Mouse (Mus musculus): Measurements from ENCODE around the gene Zfp688. TPM values are rescaled to one million over a fixed set of nuclear protein-coding genes. Genes with fewer than 3 reads are reported as not detected.
"Not testable (repeated sequence)": the region's sequence is repeated elsewhere in the genome, so short reads cannot be mapped to it uniquely, and the experiment has no call there.

The Zfp688 gene
- polyA plus RNA-seq, 1 experiment from 2014 or later = 24.1 TPM

- H3K27ac ChIP-seq (ENCODE audit: low read depth) = no peak overlapping the region
- no peak overlapping the region for H3K4me3 ChIP-seq (ENCODE audit: low read depth, low read length)
- no peaks in the 10 kb centered on the region for H3K27me3 ChIP-seq (replicated peaks; ENCODE audit: control insufficient read depth, insufficient read depth, low read length)
- no peak overlapping the region for H3K4me2 ChIP-seq (ENCODE audit: low read length)
- WGBS = 66% methylated on average over 3 of the region's 3 CpGs
- DNase-seq (ENCODE audit: low spot score) = no peak
- no peaks in the 10 kb centered on the region for H3K4me1 ChIP-seq (replicated peaks; ENCODE audit: control insufficient read depth, insufficient read depth, low read length)
- peaks cover 4% of the 10 kb centered on the region; the same call in 1 of the 2 replicates for H3K9me3 ChIP-seq (ENCODE audit: control insufficient read depth, low read length)
- no peaks in the 10 kb centered on the region for H3K36me3 ChIP-seq (ENCODE audit: control insufficient read depth, insufficient read depth, low read length)
- no peak for ATAC-seq (replicated peaks; ENCODE audit: low FRiP score, low TSS enrichment, low read depth)
- H3K9ac ChIP-seq (ENCODE audit: low read length) = no peak overlapping the region
Observed at GRCm38 (mm10) chr7:127400355-127400754, 21.5 kb downstream of the Zfp688 start.

GRCm38 (mm10) chr7:127393944-127394333 is 27.9 kb downstream of the Zfp688 start:
- WGBS = 9% methylated on average over 7 of the region's 7 CpGs
- Histone ChIP-seq H3K4me1 (replicated peaks; ENCODE audit: control insufficient read depth, insufficient read depth, low read length) (peaks cover 12% of the 10 kb centered on the region), H3K27ac (ENCODE audit: low read depth) (peak overlapping the region; percentile 69), H3K27me3 (replicated peaks; ENCODE audit: control insufficient read depth, insufficient read depth, low read length) (no peaks in the 10 kb centered on the region), H3K36me3 (ENCODE audit: control insufficient read depth, insufficient read depth, low read length) (peaks cover 12% of the 10 kb centered on the region), H3K4me2 (ENCODE audit: low read length) (peak overlapping the region; percentile 61), H3K9me3 (ENCODE audit: control insufficient read depth, low read length) (no peaks in the 10 kb centered on the region), H3K4me3 (ENCODE audit: low read depth, low read length) (peak overlapping the region; percentile 67), H3K9ac (ENCODE audit: low read length) (peak overlapping the region; percentile 38)
- ATAC-seq (replicated peaks; ENCODE audit: low FRiP score, low TSS enrichment, low read depth) (no peak), DNase-seq (ENCODE audit: low spot score) (no peak)

DNA sequence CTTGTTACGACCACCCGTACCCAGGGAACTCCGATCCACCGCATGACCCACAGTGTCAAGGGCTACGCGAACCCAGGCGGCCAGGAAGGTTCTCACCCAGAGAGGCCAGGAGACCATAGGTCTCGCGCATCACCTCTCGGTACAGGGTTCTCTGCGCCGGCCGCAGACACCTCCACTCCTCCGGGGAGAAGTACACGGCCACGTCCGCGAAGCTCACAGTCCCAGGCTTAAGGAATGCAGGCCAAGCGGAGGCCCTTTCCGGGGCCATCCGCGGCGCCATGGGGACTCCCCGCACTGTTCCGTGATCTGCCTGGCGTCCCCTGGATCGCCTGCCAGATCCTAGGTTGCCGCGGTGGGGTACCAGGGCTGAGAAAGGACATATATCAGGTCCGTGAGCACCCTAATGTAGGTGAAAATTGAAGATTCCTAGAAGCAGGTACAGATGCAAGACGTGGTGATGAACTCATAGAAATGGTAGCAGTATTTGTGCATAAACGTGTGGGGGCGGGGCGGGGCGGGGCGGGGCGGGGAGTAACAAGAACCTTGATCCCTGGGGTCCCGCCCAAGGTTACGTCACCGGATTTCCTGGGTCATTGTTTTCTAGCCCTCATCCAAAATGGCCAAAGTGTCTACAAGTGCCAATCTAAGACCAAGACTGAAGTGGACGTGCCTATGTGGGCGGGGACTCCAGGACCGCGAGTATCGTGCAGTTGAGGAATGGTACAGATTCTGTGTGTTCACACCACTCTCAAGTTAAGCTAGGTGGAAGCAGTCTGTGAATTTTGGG is 28.5 kb downstream of the Zfp688 start, which contains the start of gene E430018J23Rik:
Gene E430018J23Rik (minus strand): TSS at position 473 of the 787 bp plus-strand sequence.
- H3K4me2 ChIP-seq (ENCODE audit: low read length) = peak within 1 kb of the TSS; percentile 61
- H3K36me3 ChIP-seq (ENCODE audit: control insufficient read depth, insufficient read depth, low read length) = peaks cover 12% of the 10 kb centered on the region
- H3K27ac ChIP-seq (ENCODE audit: low read depth) = peak within 1 kb of the TSS; percentile 91
- peak within 1 kb of the TSS; percentile 67 for H3K4me3 ChIP-seq (ENCODE audit: low read depth, low read length)
- WGBS = 1% methylated on average over 44 of the region's 45 CpGs
- peak; percentile 94 for ATAC-seq (replicated peaks; ENCODE audit: low FRiP score, low TSS enrichment, low read depth)
- H3K4me1 ChIP-seq (replicated peaks; ENCODE audit: control insufficient read depth, insufficient read depth, low read length) = peaks cover 12% of the 10 kb centered on the region
- no peaks in the 10 kb centered on the region for H3K27me3 ChIP-seq (replicated peaks; ENCODE audit: control insufficient read depth, insufficient read depth, low read length)
- DNase-seq (ENCODE audit: low spot score) = peak; percentile 95
- H3K9me3 ChIP-seq (ENCODE audit: control insufficient read depth, low read length) = no peaks in the 10 kb centered on the region
- peak within 1 kb of the TSS; percentile 81 for H3K9ac ChIP-seq (ENCODE audit: low read length)

GRCm38 (mm10) chr7:127392251-127392824 is 29.5 kb downstream of the Zfp688 start:
- Histone ChIP-seq H3K9ac (ENCODE audit: low read length) (peak overlapping the region; percentile 81; the same call in 1 of the 2 replicates), H3K4me1 (replicated peaks; ENCODE audit: control insufficient read depth, insufficient read depth, low read length) (peaks cover 12% of the 10 kb centered on the region), H3K36me3 (ENCODE audit: control insufficient read depth, insufficient read depth, low read length) (peaks cover 12% of the 10 kb centered on the region), H3K4me2 (ENCODE audit: low read length) (peak overlapping the region; percentile 61), H3K9me3 (ENCODE audit: control insufficient read depth, low read length) (no peaks in the 10 kb centered on the region), H3K27me3 (replicated peaks; ENCODE audit: control insufficient read depth, insufficient read depth, low read length) (no peaks in the 10 kb centered on the region), H3K4me3 (ENCODE audit: low read depth, low read length) (peak overlapping the region; percentile 67), H3K27ac (ENCODE audit: low read depth) (no peak overlapping the region)
- no peak for ATAC-seq (replicated peaks; ENCODE audit: low FRiP score, low TSS enrichment, low read depth)
- 78% methylated on average over 8 of the region's 8 CpGs for WGBS
- peak; percentile 51 for DNase-seq (ENCODE audit: low spot score)

GRCm38 (mm10) chr7:127391538-127391937 is 30.3 kb downstream of the Zfp688 start:
- DNase-seq (ENCODE audit: low spot score) = no peak
- H3K4me2 ChIP-seq (ENCODE audit: low read length) = no peak overlapping the region
- WGBS = 96% methylated on average over 16 of the region's 16 CpGs

GRCm38 (mm10) chr7:127390306-127390705 is 31.6 kb downstream of the Zfp688 start:
- Histone ChIP-seq H3K27me3 (replicated peaks; ENCODE audit: control insufficient read depth, insufficient read depth, low read length) (no peaks in the 10 kb centered on the region), H3K9ac (ENCODE audit: low read length) (no peak overlapping the region), H3K36me3 (ENCODE audit: control insufficient read depth, insufficient read depth, low read length) (peaks cover 12% of the 10 kb centered on the region), H3K4me2 (ENCODE audit: low read length) (no peak overlapping the region), H3K9me3 (ENCODE audit: control insufficient read depth, low read length) (no peaks in the 10 kb centered on the region), H3K27ac (ENCODE audit: low read depth) (no peak overlapping the region), H3K4me3 (ENCODE audit: low read depth, low read length) (no peak overlapping the region), H3K4me1 (replicated peaks; ENCODE audit: control insufficient read depth, insufficient read depth, low read length) (peaks cover 12% of the 10 kb centered on the region)
- no peak for ATAC-seq (replicated peaks; ENCODE audit: low FRiP score, low TSS enrichment, low read depth)
- DNase-seq (ENCODE audit: low spot score) = no peak
- 77% methylated on average over 7 of the region's 7 CpGs for WGBS

More at GRCm38 (mm10) chr7:127391538-127391937, 30.3 kb downstream of the Zfp688 start:
- Histone ChIP-seq H3K27ac (ENCODE audit: low read depth) (no peak overlapping the region), H3K36me3 (ENCODE audit: control insufficient read depth, insufficient read depth, low read length) (peaks cover 12% of the 10 kb centered on the region), H3K4me3 (ENCODE audit: low read depth, low read length) (no peak overlapping the region), H3K9me3 (ENCODE audit: control insufficient read depth, low read length) (no peaks in the 10 kb centered on the region), H3K27me3 (replicated peaks; ENCODE audit: control insufficient read depth, insufficient read depth, low read length) (no peaks in the 10 kb centered on the region), H3K4me1 (replicated peaks; ENCODE audit: control insufficient read depth, insufficient read depth, low read length) (peaks cover 12% of the 10 kb centered on the region), H3K9ac (ENCODE audit: low read length) (no peak overlapping the region)
- ATAC-seq (replicated peaks; ENCODE audit: low FRiP score, low TSS enrichment, low read depth) = no peak

- not testable (repeated sequence) for H3K27me3 ChIP-seq (replicated peaks; ENCODE audit: control insufficient read depth, insufficient read depth, low read length); ATAC-seq (replicated peaks; ENCODE audit: low FRiP score, low TSS enrichment, low read depth); H3K9ac ChIP-seq (ENCODE audit: low read length); DNase-seq (ENCODE audit: low spot score); H3K27ac ChIP-seq (ENCODE audit: low read depth); H3K4me1 ChIP-seq (replicated peaks; ENCODE audit: control insufficient read depth, insufficient read depth, low read length); H3K4me2 ChIP-seq (ENCODE audit: low read length); H3K9me3 ChIP-seq (ENCODE audit: control insufficient read depth, low read length); H3K4me3 ChIP-seq (ENCODE audit: low read depth, low read length)
- peaks cover 19% of the 10 kb centered on the region for H3K36me3 ChIP-seq (ENCODE audit: control insufficient read depth, insufficient read depth, low read length)
Observed at GRCm38 (mm10) chr7:127388201-127388600, 33.7 kb downstream of the Zfp688 start.

- peaks cover 15% of the 10 kb centered on the region for H3K36me3 ChIP-seq (ENCODE audit: control insufficient read depth, insufficient read depth, low read length)
- WGBS = 11% methylated on average over 38 of the region's 38 CpGs
- H3K9me3 ChIP-seq (ENCODE audit: control insufficient read depth, low read length) = no peaks in the 10 kb centered on the region
- no peak within 1 kb of the TSS for H3K27ac ChIP-seq (ENCODE audit: low read depth)
- peak within 1 kb of the TSS; percentile 60 for H3K4me3 ChIP-seq (ENCODE audit: low read depth, low read length)
- H3K4me2 ChIP-seq (ENCODE audit: low read length) = peak within 1 kb of the TSS; percentile 57
- no peaks in the 10 kb centered on the region for H3K4me1 ChIP-seq (replicated peaks; ENCODE audit: control insufficient read depth, insufficient read depth, low read length)
- H3K9ac ChIP-seq (ENCODE audit: low read length) = peak within 1 kb of the TSS; percentile 63
- H3K27me3 ChIP-seq (replicated peaks; ENCODE audit: control insufficient read depth, insufficient read depth, low read length) = no peaks in the 10 kb centered on the region
- DNase-seq (ENCODE audit: low spot score) (peak; percentile 83), ATAC-seq (replicated peaks; ENCODE audit: low FRiP score, low TSS enrichment, low read depth) (peak; percentile 93)
Observed at GRCm38 (mm10) chr7:127386641-127387392, 35.1 kb downstream of the Zfp688 start, which contains the start of gene 9130019O22Rik. Gene 9130019O22Rik, minus strand, starts transcription at chr7:127387166.
